Mouse (Mus musculus): ENCODE data around the gene Iqcc. TPM values are rescaled to one million over a fixed set of nuclear protein-coding genes. Genes with fewer than 3 reads are reported as not detected.

Gene Iqcc
- polyA plus RNA-seq, 1 experiment from 2014 or later, result 28.5 TPM

DNA sequence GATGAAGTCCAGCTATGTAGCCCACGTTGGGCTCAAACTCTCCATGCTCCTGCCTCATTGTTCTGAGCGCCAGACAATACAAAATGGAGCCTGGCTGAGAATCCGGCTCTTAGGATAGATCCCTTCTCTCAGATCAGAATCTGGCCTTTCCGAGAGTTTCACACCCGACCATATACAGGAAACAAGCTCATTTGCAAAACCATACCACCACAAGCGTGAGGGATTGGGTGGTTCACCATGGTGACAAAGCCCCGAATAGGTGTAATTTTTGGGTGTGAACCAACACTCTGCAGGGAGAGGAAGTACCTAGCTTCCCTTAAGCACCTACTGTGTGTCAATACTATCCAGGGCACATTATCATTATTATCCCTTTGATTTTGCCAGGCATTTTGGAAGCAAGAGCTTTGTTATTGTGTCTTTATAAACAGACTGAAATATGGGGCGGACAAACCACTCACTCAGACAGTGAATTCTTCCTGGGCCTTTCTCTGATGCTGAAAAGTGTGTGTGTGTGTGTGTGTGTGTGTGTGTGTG lies 47.3 kb downstream of the Iqcc start:
- Histone ChIP-seq H3K4me1 (peaks cover 7% of the 10 kb centered on the region), H3K27ac (replicated peaks) (no peak overlapping the region), H3K4me3 (no peak overlapping the region), H3K36me3 (replicated peaks) (no peaks in the 10 kb centered on the region), H3K9me3 (no peaks in the 10 kb centered on the region), H3K27me3 (replicated peaks; ENCODE audit: low read depth, poor library complexity, severe bottlenecking) (no peaks in the 10 kb centered on the region)
- 79% methylated on average over 8 of the region's 8 CpGs for whole genome bisulfite sequencing
- no peak for DNase-seq (ENCODE audit: low spot score)

DNA sequence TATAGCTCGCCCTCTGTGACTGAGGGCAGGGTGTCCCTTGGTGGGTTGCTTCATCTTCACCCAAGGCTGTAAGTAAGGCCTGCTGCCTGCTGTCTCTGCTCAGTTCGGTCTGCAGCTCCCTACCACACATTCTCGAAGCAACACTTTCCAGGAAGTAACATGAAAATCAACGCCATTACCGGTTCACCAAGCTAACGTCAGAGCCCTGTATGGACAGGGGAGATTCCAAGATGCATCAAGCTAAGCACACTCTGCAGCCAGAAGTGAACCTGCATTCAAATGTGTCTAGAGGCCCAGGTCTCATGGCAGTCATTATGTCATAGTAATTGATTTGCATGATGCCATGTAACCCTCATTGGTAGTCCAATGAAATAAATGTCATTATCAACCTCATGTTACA lies 48.9 kb downstream of the Iqcc start:
- Histone ChIP-seq H3K27me3 (replicated peaks; ENCODE audit: low read depth, poor library complexity, severe bottlenecking) (no peaks in the 10 kb centered on the region), H3K36me3 (replicated peaks) (no peaks in the 10 kb centered on the region), H3K4me1 (peaks cover 2% of the 10 kb centered on the region), H3K27ac (replicated peaks) (no peak overlapping the region), H3K4me3 (no peak overlapping the region), H3K9me3 (no peaks in the 10 kb centered on the region)
- WGBS, result 91% methylated on average over 6 of the region's 6 CpGs
- no peak for DNase-seq (ENCODE audit: low spot score)

DNA sequence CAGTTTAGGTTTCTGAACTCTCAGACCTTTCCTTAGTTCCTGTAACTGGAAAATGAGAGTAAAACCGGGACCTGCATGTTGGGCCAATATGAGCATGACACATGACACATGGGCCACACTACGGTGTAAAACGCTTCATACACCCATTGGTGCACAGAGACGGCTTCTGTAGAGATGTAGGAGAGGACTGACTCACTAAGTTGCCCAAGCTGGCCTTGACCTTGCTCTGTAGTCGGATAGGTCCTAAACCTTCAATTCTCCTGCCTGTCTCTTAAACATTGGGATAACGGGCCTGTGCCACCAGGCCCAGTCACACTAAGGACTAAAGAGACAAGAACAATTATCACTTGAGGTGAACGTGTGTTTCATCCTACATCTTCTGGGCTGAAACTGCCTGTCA lies 50.5 kb downstream of the Iqcc start:
- Histone ChIP-seq H3K36me3 (replicated peaks) (no peaks in the 10 kb centered on the region), H3K27ac (replicated peaks) (no peak overlapping the region), H3K9me3 (no peaks in the 10 kb centered on the region), H3K27me3 (replicated peaks; ENCODE audit: low read depth, poor library complexity, severe bottlenecking) (no peaks in the 10 kb centered on the region), H3K4me1 (peaks cover 8% of the 10 kb centered on the region), H3K4me3 (no peak overlapping the region)
- WGBS, result 95% methylated on average over 7 of the region's 7 CpGs
- DNase-seq (ENCODE audit: low spot score), result no peak

DNA sequence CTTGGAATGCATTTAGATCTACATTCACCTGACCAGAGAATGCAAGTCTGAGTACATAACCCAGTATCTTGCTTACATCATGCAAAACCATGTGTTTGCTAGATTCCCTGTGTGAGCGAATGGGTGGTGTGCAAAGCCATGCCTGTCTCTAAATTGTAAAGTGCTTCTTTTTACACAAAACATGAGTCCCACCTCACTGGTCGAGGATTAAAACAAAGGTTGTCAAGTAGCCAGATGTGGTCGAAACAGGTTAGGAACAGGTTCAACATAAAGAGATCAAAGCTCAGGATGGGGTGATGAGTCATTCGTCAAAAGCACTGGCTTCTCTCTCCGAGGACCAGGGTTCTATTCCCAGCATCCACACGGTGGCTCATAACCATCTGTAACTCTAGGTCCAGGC lies 53.8 kb downstream of the Iqcc start:
- Histone ChIP-seq H3K27ac (replicated peaks) (no peak overlapping the region), H3K9me3 (no peaks in the 10 kb centered on the region), H3K36me3 (replicated peaks) (no peaks in the 10 kb centered on the region), H3K4me1 (peaks cover 10% of the 10 kb centered on the region), H3K27me3 (replicated peaks; ENCODE audit: low read depth, poor library complexity, severe bottlenecking) (no peaks in the 10 kb centered on the region), H3K4me3 (no peak overlapping the region)
- DNase-seq (ENCODE audit: low spot score), result no peak
- WGBS, result 90% methylated on average over 6 of the region's 6 CpGs

Other genes with a start within 250 kb of the Iqcc start
- gene Zbtb8a, start 241.0 kb downstream of the Iqcc start, polyA plus RNA-seq (2016; fragmentation: Nextera tagmentation; extraction: Ambion mirVana), result 6.0 and 6.6 TPM in 2 replicates
- 2.0 and 2.4 TPM in 2 replicates for gene Zbtb8b, start 178.2 kb downstream of the Iqcc start, polyA plus RNA-seq (2016; fragmentation: Nextera tagmentation; extraction: Ambion mirVana)
- 19.7 and 21.5 TPM in 2 replicates for gene Bsdc1, start 157.5 kb downstream of the Iqcc start, polyA plus RNA-seq (2016; fragmentation: Nextera tagmentation; extraction: Ambion mirVana)
- not detected in 2 replicates for gene Tssk3, start 128.1 kb downstream of the Iqcc start, polyA plus RNA-seq (2016; fragmentation: Nextera tagmentation; extraction: Ambion mirVana)
- not detected in 2 replicates for gene Fam229a, start 127.9 kb downstream of the Iqcc start, polyA plus RNA-seq (2016; fragmentation: Nextera tagmentation; extraction: Ambion mirVana)
- 1,428 and 1,442 TPM in 2 replicates for gene Marcksl1, start 105.5 kb downstream of the Iqcc start, polyA plus RNA-seq (2016; fragmentation: Nextera tagmentation; extraction: Ambion mirVana)
- gene Hdac1, start 76.4 kb downstream of the Iqcc start, polyA plus RNA-seq (2016; fragmentation: Nextera tagmentation; extraction: Ambion mirVana), result 302 and 304 TPM in 2 replicates
- gene Lck, start 45.5 kb downstream of the Iqcc start, polyA plus RNA-seq (2016; fragmentation: Nextera tagmentation; extraction: Ambion mirVana), result 9.3 and 12.6 TPM in 2 replicates
- gene Fam167b, start 40.5 kb downstream of the Iqcc start, polyA plus RNA-seq (2016; fragmentation: Nextera tagmentation; extraction: Ambion mirVana), result 1.9 and 2.0 TPM in 2 replicates
- gene Eif3i, start 18.5 kb downstream of the Iqcc start, polyA plus RNA-seq (2016; fragmentation: Nextera tagmentation; extraction: Ambion mirVana), result 290 and 302 TPM in 2 replicates
- gene Tmem234, start 18.4 kb downstream of the Iqcc start, polyA plus RNA-seq (2016; fragmentation: Nextera tagmentation; extraction: Ambion mirVana), result 222 and 226 TPM in 2 replicates
- 1.0 and 1.4 TPM in 2 replicates for gene Dcdc2b, start 4.8 kb downstream of the Iqcc start, polyA plus RNA-seq (2016; fragmentation: Nextera tagmentation; extraction: Ambion mirVana)
- 38.6 and 44.1 TPM in 2 replicates for gene Ccdc28b, start 4.8 kb upstream of the Iqcc start, polyA plus RNA-seq (2016; fragmentation: Nextera tagmentation; extraction: Ambion mirVana)
- gene Txlna, start 22.0 kb upstream of the Iqcc start, polyA plus RNA-seq (2016; fragmentation: Nextera tagmentation; extraction: Ambion mirVana), result 115 and 117 TPM in 2 replicates
- gene Kpna6, start 53.7 kb upstream of the Iqcc start, polyA plus RNA-seq (2016; fragmentation: Nextera tagmentation; extraction: Ambion mirVana), result 14.0 and 15.1 TPM in 2 replicates
- 14.3 and 14.7 TPM in 2 replicates for gene Tmem39b, start 77.7 kb upstream of the Iqcc start, polyA plus RNA-seq (2016; fragmentation: Nextera tagmentation; extraction: Ambion mirVana)
- gene Khdrbs1, start 123.2 kb upstream of the Iqcc start, polyA plus RNA-seq (2016; fragmentation: Nextera tagmentation; extraction: Ambion mirVana), result 156 and 166 TPM in 2 replicates
- gene Ptp4a2, start 192.1 kb upstream of the Iqcc start, polyA plus RNA-seq (2016; fragmentation: Nextera tagmentation; extraction: Ambion mirVana), result 284 and 296 TPM in 2 replicates